Mouse (Mus musculus): Measurements from ENCODE around the gene Nckap5.

- no peak for TF ChIP-seq POLR2AphosphoS2 (IDR thresholded peaks at IDR 0.05; ENCODE audit: insufficient read length, low read depth)
- no peak for TF ChIP-seq MYOG (IDR thresholded peaks at IDR 0.05; ENCODE audit: control insufficient read depth in 1 of 3, insufficient read depth in 1 of 3, insufficient read length in 2 of 3, low read depth in 2 of 3)
- no peak for TF ChIP-seq TCF12 (IDR thresholded peaks at IDR 0.05; ENCODE audit: insufficient read depth, poor library complexity, severe bottlenecking)
- TF ChIP-seq MAX (IDR thresholded peaks at IDR 0.05; ENCODE audit: low read depth), result no peak
- no peak for TF ChIP-seq CEBPB (IDR thresholded peaks at IDR 0.05; ENCODE audit: insufficient read depth, poor library complexity, severe bottlenecking)
These were observed 360.6 kb downstream of the Nckap5 start for GRCm38 (mm10) chr1:126469818-126470544.

Data from myocyte (in vitro differentiated cells).